Mouse (Mus musculus): ENCODE measurements around the gene Hspa12a. TPM values are rescaled to one million over a fixed set of nuclear protein-coding genes. Genes with fewer than 3 reads are reported as not detected.

Hspa12a gene
- total and polyA plus RNA-seq, 2 experiments from 2014 or later: 56.1 to 70.8 TPM

DNA sequence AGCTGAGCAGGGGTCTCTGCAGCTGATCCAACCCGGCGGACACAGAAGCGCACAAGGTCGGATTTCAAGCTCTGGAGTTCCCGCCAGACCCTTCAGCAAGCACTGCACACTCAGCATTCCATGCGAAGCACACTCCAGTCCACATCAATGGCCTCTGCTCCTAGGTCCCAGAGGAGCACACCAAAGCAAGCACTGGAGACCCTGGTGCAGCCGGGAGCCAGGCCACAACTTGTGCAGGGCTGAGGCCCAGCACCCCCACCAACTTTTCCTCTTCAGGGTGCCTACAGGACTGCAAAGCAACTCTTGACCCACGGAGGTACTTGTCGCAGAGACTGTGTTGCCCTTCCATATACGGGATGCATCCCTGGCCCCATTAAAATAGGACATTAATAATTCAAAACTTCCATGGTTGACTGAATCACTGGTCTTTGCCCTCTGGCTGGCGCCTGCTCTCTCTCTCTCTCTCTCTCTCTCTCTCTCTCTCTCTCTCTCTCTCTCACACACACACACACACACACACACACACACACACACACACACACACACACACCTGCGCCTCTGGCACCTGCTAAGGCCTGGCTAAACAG is 82.2 kb downstream of the Hspa12a start:
- no peak; the same call in 1 of the 2 replicates for ATAC-seq
- peak overlapping the region; percentile 79 for H3K4me2 ChIP-seq (ENCODE audit: low read depth, low read length)
- H3K9ac ChIP-seq (replicated peaks; ENCODE audit: low read length): peak overlapping the region; percentile 60; the same call in 1 of the 2 replicates
- peak overlapping the region; percentile 74; the same call in 1 of the 2 replicates for H3K27ac ChIP-seq
- no peak for TF ChIP-seq CTCF (IDR thresholded peaks at IDR 0.05; ENCODE audit: low read depth)
- H3K36me3 ChIP-seq (ENCODE audit: insufficient read depth, low read length): no peaks in the 10 kb centered on the region
- no peak for DNase-seq (ENCODE audit: low spot score)
- H3K4me1 ChIP-seq (ENCODE audit: insufficient read depth, low read length): no peaks in the 10 kb centered on the region
- WGBS: 16% methylated on average over 12 of the region's 12 CpGs
- peak overlapping the region; percentile 55 for H3K4me3 ChIP-seq (ENCODE audit: low read length)
- H3K27me3 ChIP-seq (ENCODE audit: insufficient read depth, low read length): no peaks in the 10 kb centered on the region
- no peaks in the 10 kb centered on the region for H3K9me3 ChIP-seq (ENCODE audit: low read length)

DNA sequence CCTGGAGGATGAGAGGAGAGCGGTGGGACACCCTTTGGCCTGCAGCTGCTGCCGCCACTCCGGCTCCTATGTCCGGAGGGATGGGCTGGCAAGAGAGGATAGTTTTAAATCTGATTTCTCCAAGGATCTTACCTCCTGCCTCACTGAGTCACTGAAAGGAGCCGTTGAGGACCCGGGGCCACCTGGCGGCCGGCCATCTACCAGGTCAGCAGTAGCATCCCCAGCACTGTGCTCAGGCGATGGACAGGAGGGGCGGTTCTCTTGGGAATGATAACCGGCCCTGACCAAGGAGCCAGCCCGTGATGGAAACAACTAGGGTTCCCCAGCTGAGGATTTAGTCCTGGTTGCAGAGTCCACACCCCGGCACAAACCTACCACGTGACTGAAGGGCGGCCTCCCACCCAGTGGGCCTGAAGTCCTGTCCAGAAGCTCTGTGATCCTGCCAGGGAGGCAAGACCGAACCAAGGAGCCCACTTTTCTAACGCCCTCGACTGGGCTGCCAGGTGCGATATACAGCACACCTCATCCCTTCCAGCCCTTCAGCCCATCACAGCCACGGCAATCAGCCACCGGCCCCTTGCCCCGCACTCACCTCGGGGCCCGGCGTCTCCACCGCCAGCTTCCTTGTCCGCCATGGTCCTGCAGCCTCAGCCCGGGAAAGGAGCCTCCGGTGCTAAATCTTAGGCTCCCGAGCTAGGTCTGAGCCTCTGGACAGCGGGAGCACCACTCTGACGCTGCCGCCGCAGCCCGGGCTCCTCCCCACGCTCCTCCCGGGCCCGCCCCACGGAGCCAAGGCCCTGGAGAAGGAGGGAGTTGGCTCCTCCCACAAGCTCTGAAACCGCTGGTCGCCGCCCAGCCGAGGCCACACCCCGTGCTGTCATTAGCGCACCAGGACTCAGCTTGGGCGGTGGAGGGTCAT is 82.9 kb downstream of the Hspa12a start:
- peak; percentile 83 for DNase-seq (ENCODE audit: low spot score)
- Histone ChIP-seq H3K9ac (replicated peaks; ENCODE audit: low read length) (peak overlapping the region; percentile 60), H3K4me1 (ENCODE audit: insufficient read depth, low read length) (no peaks in the 10 kb centered on the region), H3K4me3 (ENCODE audit: low read length) (peak overlapping the region; percentile 55), H3K36me3 (ENCODE audit: insufficient read depth, low read length) (no peaks in the 10 kb centered on the region), H3K27me3 (ENCODE audit: insufficient read depth, low read length) (no peaks in the 10 kb centered on the region), H3K9me3 (ENCODE audit: low read length) (no peaks in the 10 kb centered on the region), H3K27ac (peak overlapping the region; percentile 74), H3K4me2 (ENCODE audit: low read depth, low read length) (peak overlapping the region; percentile 79)
- under 1% methylated on average over 46 of the region's 46 CpGs for WGBS
- peak; percentile 27 for TF ChIP-seq CTCF (IDR thresholded peaks at IDR 0.05; ENCODE audit: low read depth)
- ATAC-seq: peak; percentile 75

DNA sequence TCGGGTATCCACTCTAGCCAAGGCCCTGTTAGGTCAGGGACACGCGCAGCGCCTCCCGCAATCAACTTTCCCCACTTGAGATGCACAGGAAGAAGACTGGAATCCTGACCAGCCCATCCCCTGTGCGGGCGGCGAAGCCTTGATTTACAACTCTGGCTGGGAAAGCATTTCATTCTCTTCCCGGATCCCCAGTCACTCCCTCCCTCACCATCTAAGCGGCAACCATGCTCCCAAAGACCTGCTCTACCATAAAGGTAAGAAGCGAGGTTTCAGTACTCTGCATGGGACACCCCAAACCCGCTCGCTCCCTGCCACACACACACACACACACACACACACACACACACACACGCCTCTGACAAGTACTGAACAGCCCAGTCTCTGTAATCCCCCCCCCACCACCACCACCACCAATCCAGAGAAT is 83.6 kb downstream of the Hspa12a start:
- Histone ChIP-seq H3K4me1 (ENCODE audit: insufficient read depth, low read length) (no peaks in the 10 kb centered on the region), H3K4me2 (ENCODE audit: low read depth, low read length) (peak overlapping the region; percentile 79), H3K27me3 (ENCODE audit: insufficient read depth, low read length) (no peaks in the 10 kb centered on the region), H3K36me3 (ENCODE audit: insufficient read depth, low read length) (no peaks in the 10 kb centered on the region), H3K9me3 (ENCODE audit: low read length) (no peaks in the 10 kb centered on the region), H3K9ac (replicated peaks; ENCODE audit: low read length) (peak overlapping the region; percentile 60), H3K4me3 (ENCODE audit: low read length) (peak overlapping the region; percentile 55), H3K27ac (peak overlapping the region; percentile 74)
- no peak for TF ChIP-seq CTCF (IDR thresholded peaks at IDR 0.05; ENCODE audit: low read depth)
- ATAC-seq (peak; percentile 46), DNase-seq (ENCODE audit: low spot score) (peak; percentile 10)
- 2% methylated on average over 14 of the region's 14 CpGs for WGBS

DNA sequence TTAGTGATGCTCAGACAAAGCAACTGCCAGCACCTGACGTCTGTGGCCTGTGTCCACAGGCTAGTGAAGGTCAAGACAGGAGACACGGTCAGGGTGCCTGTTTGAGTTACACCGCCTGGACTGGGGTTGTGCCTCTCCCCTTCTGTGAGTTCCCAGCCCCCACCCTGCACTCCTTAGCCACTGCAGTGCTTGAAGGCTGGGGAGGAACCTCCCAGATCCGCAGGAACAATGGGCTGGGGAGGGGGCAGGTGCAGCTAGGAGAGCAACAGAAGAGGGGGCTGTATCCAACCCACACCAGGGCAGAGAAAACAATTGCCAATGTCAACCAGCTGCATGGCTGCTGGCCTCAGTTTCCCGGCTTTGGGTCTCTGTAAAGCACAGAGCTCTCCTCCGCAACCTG is 84.1 kb downstream of the Hspa12a start:
- TF ChIP-seq CTCF (IDR thresholded peaks at IDR 0.05; ENCODE audit: low read depth): no peak
- 11% methylated on average over 6 of the region's 6 CpGs for WGBS
- no peaks in the 10 kb centered on the region for H3K4me1 ChIP-seq (ENCODE audit: insufficient read depth, low read length)
- peak overlapping the region; percentile 55 for H3K4me3 ChIP-seq (ENCODE audit: low read length)
- peak overlapping the region; percentile 60 for H3K9ac ChIP-seq (replicated peaks; ENCODE audit: low read length)
- peak; percentile 18 for DNase-seq (ENCODE audit: low spot score)
- no peaks in the 10 kb centered on the region for H3K27me3 ChIP-seq (ENCODE audit: insufficient read depth, low read length)
- no peaks in the 10 kb centered on the region for H3K36me3 ChIP-seq (ENCODE audit: insufficient read depth, low read length)
- no peaks in the 10 kb centered on the region for H3K9me3 ChIP-seq (ENCODE audit: low read length)
- no peak for ATAC-seq
- peak overlapping the region; percentile 74 for H3K27ac ChIP-seq
- peak overlapping the region; percentile 79 for H3K4me2 ChIP-seq (ENCODE audit: low read depth, low read length)

DNA sequence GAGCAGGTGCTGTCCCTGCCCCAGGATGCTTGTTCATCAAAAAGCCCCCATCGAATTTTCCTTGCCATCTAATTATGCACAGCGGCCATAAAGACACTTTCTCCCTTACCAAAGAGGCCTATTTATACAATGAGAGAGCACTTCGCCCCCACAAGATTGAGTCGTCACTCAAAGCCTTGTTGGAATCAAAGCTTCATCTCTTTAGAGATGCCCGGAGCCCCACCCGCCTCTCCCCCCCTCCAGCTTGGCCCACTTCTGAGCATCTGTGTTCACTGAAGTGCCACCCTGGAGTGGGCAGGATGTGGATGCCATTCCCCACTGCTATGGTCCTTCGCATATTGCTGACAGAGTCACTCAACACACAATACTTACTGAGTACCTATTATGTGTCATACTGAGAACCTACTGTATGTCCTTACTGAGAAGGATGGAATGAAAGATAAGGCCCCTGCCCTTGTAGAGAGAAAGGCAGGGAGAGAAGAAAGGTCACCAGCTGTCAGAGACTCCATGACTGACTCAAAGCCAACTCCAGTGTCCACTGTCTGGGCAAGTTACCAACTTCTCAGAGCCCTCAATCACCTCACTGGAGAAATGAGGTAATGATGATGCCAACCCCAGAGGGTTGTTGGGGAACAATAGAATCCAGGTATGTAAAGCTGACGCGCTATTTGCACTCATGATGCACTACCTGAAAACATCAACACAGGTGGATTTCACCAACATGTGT is 87.2 kb downstream of the Hspa12a start:
- H3K9ac ChIP-seq (replicated peaks; ENCODE audit: low read length): no peak overlapping the region
- no peak overlapping the region for H3K27ac ChIP-seq
- H3K27me3 ChIP-seq (ENCODE audit: insufficient read depth, low read length): no peaks in the 10 kb centered on the region
- no peak overlapping the region for H3K4me3 ChIP-seq (ENCODE audit: low read length)
- H3K9me3 ChIP-seq (ENCODE audit: low read length): no peaks in the 10 kb centered on the region
- no peaks in the 10 kb centered on the region for H3K4me1 ChIP-seq (ENCODE audit: insufficient read depth, low read length)
- peak; percentile 39 for ATAC-seq
- TF ChIP-seq CTCF (IDR thresholded peaks at IDR 0.05; ENCODE audit: low read depth): no peak
- no peak for DNase-seq (ENCODE audit: low spot score)
- H3K4me2 ChIP-seq (ENCODE audit: low read depth, low read length): no peak overlapping the region
- 50% methylated on average over 9 of the region's 9 CpGs for WGBS
- no peaks in the 10 kb centered on the region for H3K36me3 ChIP-seq (ENCODE audit: insufficient read depth, low read length)

DNA sequence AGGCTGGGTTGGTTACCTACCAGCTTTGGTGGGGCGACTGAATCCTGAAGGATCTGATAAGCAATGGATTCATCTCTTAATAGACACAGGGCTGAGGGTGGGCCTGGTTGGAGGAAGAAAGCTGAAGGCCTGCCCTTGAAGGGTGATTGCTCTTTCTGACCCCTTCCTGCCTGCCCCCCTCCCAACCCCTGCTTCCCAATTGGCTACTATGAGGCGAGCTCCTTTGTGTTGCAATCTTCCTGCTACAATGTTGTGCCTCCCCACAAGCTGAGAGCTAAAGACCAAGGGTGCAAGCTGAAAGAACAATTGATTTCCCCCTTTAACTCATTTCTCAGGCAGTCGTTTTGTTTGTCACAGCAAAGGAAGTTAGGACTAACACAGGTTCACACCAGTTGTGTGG is 88.6 kb downstream of the Hspa12a start:
- Histone ChIP-seq H3K27ac (no peak overlapping the region), H3K36me3 (ENCODE audit: insufficient read depth, low read length) (no peaks in the 10 kb centered on the region), H3K9ac (replicated peaks; ENCODE audit: low read length) (no peak overlapping the region), H3K9me3 (ENCODE audit: low read length) (no peaks in the 10 kb centered on the region), H3K4me1 (ENCODE audit: insufficient read depth, low read length) (no peaks in the 10 kb centered on the region), H3K27me3 (ENCODE audit: insufficient read depth, low read length) (no peaks in the 10 kb centered on the region), H3K4me2 (ENCODE audit: low read depth, low read length) (no peak overlapping the region), H3K4me3 (ENCODE audit: low read length) (no peak overlapping the region)
- no peak for DNase-seq (ENCODE audit: low spot score)
- no peak for ATAC-seq
- 62% methylated on average over 3 of the region's 3 CpGs for WGBS
- no peak for TF ChIP-seq CTCF (IDR thresholded peaks at IDR 0.05; ENCODE audit: low read depth)

Data from hindbrain, postnatal 0 days (tissue).